Mouse (Mus musculus): ENCODE results near the gene Ccdc3.

Ccdc3 gene

GRCm38 (mm10) chr2:5161908-5162674, 24.5 kb downstream of the Ccdc3 start:
- DNase-seq: no peak

GRCm38 (mm10) chr2:5162756-5163155, 25.2 kb downstream of the Ccdc3 start:
- DNase-seq: no peak

GRCm38 (mm10) chr2:5165941-5166361, 28.4 kb downstream of the Ccdc3 start:
- DNase-seq: no peak

- no peak for DNase-seq
These were observed 29.2 kb downstream of the Ccdc3 start for GRCm38 (mm10) chr2:5166796-5167195.

GRCm38 (mm10) chr2:5170815-5171214, 33.2 kb downstream of the Ccdc3 start:
- DNase-seq: no peak

GRCm38 (mm10) chr2:5171301-5172000, 33.9 kb downstream of the Ccdc3 start:
- DNase-seq: no peak

- DNase-seq: no peak
These were observed 35.2 kb downstream of the Ccdc3 start for GRCm38 (mm10) chr2:5172773-5173172.

GRCm38 (mm10) chr2:5174716-5175115, 37.1 kb downstream of the Ccdc3 start:
- DNase-seq: no peak

- no peak for DNase-seq
These were observed 44.2 kb downstream of the Ccdc3 start for GRCm38 (mm10) chr2:5181462-5182443.

GRCm38 (mm10) chr2:5184166-5184565, 46.6 kb downstream of the Ccdc3 start:
- DNase-seq: no peak

- DNase-seq: no peak
These were observed 48.1 kb downstream of the Ccdc3 start for GRCm38 (mm10) chr2:5185631-5186030.

GRCm38 (mm10) chr2:5192156-5192555, 54.6 kb downstream of the Ccdc3 start:
- DNase-seq: no peak

GRCm38 (mm10) chr2:5193071-5193470, 55.5 kb downstream of the Ccdc3 start:
- no peak for DNase-seq

GRCm38 (mm10) chr2:5194701-5195215, 57.2 kb downstream of the Ccdc3 start:
- no peak for DNase-seq

GRCm38 (mm10) chr2:5197486-5197885, 59.9 kb downstream of the Ccdc3 start:
- no peak for DNase-seq

- no peak for DNase-seq
These were observed 61.7 kb downstream of the Ccdc3 start for GRCm38 (mm10) chr2:5199289-5199688.

- no peak for DNase-seq
These were observed 63.3 kb downstream of the Ccdc3 start for GRCm38 (mm10) chr2:5200817-5201364.

- DNase-seq: no peak
These were observed 65.6 kb downstream of the Ccdc3 start for GRCm38 (mm10) chr2:5203146-5203545.

- no peak for DNase-seq
These were observed 67.4 kb downstream of the Ccdc3 start for GRCm38 (mm10) chr2:5204941-5205340.

GRCm38 (mm10) chr2:5206651-5207050, 69.1 kb downstream of the Ccdc3 start:
- no peak for DNase-seq

GRCm38 (mm10) chr2:5214581-5214980, 77.0 kb downstream of the Ccdc3 start:
- DNase-seq: no peak

- no peak for DNase-seq
These were observed 77.8 kb downstream of the Ccdc3 start for GRCm38 (mm10) chr2:5215252-5215815.
